Mouse (Mus musculus): ENCODE measurements around the gene 2610301B20Rik.
A peak's percentile ranks its signal among the peaks of the same experiment; 100 is the strongest.
"Not testable (repeated sequence)": the region's sequence is repeated elsewhere in the genome, so short reads cannot be mapped to it uniquely, and the experiment has no call there.

The 2610301B20Rik gene

DNA sequence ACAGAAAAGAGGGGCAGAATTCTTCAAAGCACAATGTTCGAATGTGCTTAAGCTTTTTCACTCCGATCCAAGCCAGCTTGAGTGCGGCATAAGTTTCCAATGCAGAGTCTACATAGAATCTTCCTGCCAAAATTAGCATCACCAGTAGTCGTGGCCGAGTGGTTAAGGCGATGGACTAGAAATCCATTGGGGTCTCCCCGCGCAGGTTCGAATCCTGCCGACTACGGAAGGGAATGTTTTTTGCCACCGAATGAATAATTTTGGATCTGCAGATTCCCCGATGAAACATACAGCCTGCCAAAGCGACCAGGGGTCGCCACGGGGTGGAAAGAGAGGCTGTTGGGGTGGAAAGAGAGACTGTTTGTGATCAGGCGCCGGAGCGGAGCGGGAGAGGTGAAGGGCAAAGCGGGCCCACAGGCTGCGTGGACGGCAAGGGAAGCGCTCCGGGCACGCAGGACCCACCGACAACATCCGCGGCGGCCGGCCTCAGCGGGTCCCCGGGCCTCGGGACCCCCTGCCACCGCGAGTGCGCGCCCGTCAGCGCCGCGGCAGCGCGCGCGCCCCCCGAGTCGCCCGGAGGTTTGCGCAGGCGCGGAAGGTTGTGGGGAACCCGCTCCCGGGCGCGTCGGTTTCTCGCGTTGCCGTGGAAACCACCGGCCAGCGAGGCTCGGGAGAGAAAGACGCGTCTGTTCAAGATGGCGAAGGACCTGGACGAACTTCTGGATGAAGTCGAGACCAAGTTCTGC is at the start of gene 2610301B20Rik:
TSS of gene 2610301B20Rik (plus strand) at position 579 of the 746 bp plus-strand sequence.
- DNase-seq: peak; percentile 94

DNA sequence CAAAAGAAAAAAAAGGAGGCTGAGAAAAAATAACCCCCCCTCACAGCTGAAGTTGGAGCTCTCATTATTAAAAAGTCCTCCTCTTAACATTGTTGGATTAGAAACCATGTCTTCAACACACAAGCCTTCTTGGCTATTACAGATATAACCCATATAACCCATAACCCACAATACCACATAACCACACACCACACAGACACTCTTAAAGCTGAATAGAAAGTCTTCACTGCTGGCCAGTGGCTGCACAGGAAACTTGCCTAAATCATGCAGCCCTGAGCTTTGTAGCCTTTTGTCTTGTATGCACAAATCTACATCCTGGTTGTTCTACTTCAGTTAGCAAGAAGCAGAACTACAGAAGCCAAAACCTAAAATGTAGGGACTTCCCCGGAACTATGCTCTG is 41.0 kb upstream of the 2610301B20Rik start:
- DNase-seq: no peak

DNA sequence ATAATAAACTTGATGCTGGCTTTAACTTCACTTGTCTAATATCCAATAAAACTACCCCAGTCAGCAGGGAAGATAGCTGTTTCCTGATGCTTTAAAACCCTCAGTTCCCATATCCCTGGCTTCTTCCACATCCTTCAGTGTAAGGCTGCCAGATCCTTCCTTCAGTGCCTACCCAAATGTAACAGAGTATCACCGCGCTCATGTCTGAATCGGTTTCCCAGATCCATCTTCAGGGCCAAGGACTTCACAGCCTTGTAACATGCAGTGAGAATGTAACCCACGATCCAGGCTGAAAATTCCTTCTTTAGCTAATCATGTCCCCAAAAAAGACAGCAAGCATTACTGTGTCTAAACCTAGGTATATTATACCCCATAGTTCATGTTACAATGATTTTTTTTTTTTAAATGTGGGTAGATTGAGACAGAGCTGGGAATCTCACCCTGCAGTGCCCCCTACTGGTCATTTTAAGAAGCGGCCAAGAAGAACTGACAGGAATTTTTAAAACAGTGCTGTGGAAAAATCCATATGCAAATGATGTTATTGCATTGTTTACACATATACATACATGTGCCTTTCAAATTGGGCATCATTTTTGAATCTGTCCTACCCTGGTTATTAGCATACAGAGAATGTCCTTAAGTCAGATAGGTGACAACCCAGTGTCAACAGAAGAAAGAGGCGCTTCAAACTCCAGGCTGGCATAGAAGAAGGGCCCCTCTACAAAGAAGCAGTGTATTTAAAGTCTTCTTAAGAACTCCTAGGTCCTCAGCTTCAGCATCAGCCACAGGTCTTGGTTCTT is 38.8 kb upstream of the 2610301B20Rik start:
- DNase-seq: no peak

DNA sequence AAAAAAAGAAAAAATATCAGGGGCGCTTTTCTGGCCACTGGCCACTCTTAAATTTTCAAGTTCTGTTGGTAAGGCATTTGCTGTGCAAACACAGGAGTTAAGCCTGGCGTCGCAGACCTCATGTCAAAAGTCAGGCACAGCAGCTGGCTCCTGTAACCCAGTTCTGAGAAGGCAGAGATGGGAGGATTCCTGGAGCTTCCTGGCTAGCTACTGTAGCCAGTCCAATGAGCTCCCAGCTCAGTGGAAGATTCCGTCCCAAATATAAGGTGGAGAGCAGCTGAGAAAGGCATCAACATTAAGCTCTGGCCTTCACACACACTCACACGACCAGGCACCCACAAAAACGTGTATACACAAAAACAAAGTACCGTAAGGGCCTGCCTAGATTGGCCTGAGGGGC is 28.4 kb upstream of the 2610301B20Rik start:
- DNase-seq: no peak

DNA sequence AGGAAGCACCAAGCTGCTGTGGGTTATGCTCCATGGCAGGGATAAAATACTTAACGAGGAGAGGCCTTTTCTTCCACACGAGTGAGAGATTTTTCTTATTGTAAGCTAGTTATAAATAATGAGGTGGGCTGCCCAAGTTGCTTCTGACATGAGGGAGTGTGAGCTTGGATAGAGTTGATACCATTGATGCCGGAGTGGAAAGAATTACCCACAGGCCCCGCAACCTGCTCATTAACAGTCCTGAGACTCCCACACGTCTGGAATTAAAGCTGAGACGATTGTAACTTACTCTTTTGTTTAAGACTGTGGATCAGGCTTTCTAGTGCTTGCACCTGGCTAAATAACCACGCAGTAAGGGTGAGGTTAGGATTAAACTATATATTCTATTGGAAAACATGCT is 24.5 kb upstream of the 2610301B20Rik start:
- no peak for DNase-seq

DNA sequence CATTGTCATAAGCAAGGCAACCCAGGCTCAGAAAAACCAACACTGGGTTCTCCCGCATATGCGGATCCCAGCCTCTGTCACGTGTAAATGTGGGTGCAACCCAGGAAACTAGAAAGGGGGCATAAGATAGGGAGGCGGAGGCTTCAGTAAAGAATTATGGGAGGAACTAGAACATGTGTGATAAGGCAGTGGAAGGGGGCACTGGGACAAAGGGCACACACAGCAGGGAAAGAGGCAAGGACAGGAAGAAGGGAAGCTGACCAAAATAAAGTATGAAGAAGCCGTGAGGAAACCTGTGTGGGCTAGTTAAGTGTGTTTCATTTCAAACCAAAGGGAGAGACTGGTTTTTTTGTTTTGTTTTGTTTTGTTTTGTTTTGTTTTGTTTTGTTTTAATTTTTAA is 23.3 kb upstream of the 2610301B20Rik start:
- no peak for DNase-seq

DNA sequence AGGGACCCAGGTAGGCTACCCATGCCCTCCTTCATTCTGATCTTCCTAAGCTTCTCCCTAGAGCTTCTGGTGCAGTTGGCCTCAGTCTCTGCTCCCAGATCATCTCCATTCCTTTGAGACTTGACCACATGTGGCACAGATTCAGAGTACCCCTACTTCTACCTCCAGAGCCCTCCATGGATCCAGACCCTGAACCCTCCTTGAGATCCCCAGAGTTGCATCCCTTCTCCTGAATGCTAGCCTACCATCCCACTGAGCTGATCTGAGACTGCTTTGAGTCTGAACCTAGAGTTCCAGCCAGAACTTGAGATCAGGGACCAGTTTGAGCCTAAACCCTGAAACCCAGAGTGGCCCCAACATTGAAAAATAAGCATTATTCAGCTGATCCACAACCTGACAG is 15.1 kb upstream of the 2610301B20Rik start:
- no peak for DNase-seq

DNA sequence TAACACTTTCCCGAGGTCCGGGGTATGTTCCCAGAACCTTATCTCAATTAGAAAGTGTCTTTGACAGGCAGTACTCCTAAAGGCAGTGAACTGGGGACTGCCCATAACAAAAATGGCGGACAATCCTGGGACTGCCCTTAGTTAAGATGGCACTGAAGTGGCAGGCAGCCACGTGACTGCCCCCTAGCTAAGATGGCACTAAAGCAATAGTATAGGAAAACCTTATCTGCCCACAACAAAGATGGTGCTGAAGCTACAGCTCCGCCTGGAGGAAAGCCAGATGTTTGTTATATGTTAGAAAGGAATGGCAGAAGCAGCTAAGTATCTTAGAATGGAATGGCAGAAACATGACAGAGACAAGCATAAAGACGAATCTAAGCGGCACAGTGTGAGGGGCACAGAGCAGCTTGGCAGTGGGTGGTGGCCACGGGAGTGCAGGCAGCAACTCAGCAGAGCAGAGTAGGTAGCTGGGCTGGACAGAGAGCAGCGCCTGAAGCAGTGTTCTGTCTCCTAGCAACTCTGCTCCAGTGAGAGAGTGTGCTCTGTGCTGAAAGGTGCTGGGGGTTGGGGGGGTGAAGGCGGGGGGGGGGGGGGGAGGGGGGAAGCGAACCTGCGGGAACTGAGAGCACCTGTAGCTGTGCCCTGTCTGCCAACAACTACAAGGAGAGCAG is 14.3 kb upstream of the 2610301B20Rik start:
- DNase-seq: peak; percentile 24

DNA sequence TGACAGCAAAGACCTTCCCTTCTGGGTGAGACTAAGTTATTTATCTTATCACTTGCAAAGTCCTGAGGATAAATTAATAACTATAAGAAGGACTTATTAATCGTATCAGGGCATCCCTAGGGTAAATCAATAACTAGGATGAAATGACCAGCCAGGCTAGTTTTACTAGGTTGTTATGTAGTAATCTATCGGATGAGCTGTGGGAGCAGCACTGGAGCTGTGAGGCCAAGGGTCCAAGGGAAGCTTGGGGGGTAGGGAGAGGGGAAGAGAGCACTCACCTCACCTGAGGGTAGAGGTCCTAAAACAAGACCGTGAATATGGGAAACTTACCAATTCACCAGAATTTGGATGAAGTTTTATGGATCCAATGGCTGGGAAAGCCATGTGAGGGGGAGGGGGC is 13.5 kb upstream of the 2610301B20Rik start:
- DNase-seq: no peak

DNA sequence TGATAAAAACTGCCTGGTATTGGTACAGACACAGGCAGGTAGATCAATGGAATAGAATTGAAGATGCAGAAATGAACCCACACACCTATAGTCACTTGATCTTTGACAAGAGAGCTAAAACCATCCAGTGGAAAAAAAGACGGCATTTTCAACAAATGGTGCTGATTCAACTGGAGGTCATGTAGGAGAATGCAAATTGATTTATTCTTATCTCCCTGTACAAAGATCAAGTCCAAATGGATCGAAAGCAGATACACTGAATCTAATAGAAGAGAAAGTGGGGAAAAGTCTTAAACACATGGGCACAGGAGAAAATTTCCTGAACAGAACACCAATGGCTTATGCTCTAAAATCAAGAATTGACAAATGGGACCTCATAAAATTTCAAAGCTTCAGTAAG is 11.4 kb upstream of the 2610301B20Rik start:
- DNase-seq: not testable (repeated sequence)

DNA sequence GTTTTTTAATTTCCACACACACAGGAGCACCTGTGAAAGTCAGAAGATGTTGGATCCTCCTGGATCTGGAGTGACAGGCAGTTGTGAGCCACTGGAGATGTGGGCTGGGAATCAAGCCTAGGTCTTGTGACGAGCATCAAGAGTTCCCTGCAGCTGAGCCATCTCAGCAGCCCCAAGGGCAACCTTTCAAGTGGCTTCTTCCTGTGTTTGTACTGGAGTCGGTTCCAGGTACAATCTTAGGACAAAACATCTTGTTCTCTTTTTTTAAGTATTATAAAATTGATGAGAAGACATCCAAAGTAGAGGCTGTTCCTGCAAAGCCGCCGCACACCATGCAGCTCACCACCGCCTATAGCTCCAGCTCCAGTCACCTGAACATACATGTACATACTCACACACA is 2.1 kb upstream of the 2610301B20Rik start:
- no peak for DNase-seq

DNA sequence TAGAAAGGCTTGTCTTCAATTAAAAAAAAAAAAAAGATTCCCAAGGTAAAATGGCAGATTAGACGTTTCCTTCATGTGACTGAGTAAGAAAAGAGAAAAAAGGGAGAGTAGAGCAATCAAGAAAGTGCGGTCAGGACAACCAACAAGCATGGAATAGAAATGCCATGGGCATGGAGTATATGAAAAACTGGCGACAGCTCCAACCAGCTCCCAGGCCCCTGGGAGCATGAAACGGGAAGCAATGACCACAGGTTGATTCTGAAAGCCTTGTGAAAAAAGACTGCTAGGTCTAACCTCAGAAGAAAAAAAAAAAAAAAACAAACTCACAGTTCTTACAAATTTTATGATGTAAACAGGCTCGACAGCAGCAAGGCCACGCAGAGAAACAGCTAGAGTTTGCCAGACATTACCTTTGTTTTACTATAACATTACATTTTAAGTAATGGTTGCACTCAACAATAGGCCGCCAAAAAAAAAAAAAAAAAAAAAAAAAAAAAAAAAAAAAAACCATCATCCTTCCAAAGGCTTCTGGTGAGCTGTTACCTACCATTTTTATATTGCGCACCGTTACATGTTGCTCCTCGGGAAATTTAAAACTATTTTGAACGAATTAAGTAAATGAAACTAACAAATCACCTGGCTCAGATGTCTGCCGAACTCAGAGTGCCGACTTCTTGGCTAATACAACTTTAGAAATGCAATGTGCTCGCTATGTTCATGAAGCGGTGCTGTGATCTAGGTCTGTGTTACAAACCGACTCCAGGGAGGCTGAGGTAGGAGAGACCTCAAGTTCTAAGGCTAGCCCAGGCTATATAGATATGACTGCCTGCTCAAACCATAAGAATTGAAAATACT is 1.4 kb upstream of the 2610301B20Rik start:
- DNase-seq: peak; percentile 23

DNA sequence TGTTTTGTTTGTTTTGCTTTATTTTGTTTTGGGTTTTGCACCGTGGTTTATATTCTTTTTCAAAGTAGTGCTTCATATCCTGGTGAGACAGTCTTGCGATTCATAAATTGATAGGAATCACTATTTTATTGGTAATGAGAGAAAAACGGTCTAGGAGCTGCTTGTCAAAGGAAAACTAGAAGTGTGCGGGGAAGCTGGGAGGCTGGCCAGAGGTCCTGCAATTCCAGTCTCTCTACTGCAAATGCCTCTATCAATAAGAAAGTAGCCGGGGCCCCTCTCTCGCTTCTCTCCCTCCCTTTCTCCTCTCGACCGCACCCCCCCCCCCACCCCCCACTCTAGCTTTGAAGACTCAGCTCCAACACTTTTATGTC is 764 bp upstream of the 2610301B20Rik start:
- DNase-seq: no peak

DNA sequence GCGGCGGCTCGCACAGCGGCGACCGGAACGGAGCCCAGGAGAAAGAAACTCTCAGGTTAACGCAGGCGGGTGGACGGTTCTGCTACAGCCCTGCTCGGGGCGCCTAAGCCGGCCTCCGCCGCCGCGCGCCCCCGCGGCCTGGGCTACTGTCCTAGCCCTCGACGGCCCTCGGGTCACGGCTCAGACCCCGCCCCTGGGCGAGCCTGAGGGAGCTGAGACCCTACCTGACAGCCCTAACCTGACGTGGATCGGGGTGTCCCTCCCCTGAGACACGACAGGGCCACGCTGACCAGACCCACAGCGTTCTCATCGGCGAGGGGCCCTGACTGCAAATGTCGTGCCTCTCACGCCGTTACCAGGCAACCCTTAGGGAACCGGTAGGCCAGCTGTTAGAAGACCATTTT is 422 bp downstream of the 2610301B20Rik start:
- DNase-seq: peak; percentile 75

DNA sequence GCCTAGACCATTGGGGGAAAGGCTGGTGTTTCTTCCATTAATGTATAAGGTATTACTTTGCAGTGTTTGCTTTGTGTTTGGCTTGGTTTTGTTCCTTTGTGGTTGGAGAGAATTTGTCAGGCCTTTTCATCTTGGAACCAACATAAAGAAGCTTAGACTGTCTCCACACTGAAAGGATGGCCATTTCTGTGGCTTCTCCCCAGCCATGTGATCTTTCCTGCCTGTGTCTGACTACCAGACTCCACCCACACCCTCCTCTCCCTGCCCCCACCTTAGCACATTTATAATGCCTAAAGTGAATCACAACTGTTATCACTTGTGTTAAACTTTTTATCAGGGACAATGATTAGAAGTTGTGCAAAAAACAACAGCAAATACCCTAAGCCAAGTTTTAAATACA is 1.1 kb downstream of the 2610301B20Rik start:
- DNase-seq: peak; percentile 40

DNA sequence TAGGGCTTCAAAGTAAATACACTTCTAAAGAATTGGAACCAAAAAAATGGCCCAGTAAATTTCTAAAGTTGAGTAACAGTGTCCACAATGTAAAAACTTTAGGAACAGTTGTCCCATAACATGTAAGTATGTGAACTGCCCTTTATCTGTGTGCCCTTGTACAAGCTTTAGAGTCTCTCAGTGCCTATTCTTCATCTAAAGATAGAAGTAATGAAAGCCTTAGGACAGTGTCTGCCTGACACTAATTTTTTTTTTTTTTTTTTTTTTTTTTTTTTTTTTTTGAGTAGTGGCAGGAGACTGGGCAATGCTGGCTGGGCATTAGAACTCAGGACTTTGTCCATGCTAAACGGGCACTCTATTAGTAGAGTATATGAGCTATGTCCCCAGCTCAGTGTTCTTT is 2.8 kb downstream of the 2610301B20Rik start:
- no peak for DNase-seq

DNA sequence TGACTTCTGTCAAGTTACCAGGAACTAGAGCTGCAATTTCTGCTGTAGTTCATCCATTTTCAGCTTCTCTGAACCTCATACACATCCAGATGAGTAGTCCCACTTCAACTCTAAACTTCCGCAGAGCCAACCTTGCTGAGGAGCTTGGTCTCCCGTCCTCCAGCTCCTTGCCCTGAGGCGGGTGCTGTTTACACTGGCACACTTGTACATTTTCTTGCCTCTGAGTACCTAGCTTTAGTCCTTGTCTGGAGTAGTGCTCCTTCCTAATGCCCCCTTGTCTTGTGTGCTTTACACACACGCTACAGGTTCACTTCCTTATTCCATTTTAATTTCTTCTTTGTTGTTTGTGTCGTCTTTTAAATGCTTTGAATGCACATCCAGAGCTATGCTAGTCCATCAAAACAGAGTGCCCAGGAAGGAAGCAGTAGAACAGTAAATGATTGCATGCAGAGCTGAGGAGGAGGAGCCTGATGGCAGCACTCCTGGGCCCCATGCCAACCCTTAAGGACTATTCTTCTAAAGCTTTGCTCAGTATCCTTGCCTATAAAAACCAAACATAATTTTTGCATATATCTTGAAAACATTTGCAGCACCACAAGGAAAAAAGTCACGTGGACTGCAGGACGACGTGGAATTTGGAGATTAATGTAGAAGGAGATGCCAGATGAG is 9.6 kb downstream of the 2610301B20Rik start:
- no peak for DNase-seq

DNA sequence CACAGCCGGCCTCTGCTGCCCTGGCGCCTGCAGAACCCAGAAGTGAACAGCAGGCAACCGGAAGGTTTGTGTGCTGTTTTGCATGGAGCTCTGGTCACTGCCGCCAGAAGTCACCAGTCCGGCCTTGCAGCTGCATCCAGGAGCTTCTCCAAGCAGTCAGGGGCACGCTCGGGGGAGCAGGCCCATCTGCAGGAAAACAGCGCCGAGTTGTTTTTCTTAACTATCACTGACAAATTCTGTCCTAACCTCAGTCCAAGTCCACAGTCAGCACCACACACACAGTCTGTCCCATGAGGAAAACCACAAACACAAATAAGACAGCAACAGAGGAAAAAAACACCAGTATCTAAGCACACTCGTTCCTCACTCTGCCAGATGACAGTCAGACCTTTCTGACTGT is 14.5 kb downstream of the 2610301B20Rik start:
- DNase-seq: no peak

DNA sequence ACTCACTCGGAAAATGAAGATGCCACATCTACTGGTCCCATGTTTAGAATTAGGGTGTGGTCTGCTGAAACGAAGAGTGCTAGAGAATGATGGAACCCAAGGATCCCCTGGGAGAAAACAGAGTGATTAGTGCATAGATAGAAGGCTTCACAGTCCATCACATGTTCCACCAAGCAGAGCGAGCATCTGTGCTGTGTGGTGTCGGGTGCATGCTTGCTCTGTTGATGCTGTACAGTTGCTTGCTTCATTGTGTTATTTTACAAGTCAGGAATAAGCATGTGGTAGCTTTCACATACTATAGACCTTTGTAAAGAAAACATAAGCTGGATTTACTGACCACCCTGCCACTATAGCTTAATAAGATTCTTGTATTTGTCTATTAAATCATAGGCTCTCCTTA is 22.0 kb downstream of the 2610301B20Rik start:
- DNase-seq: no peak

DNA sequence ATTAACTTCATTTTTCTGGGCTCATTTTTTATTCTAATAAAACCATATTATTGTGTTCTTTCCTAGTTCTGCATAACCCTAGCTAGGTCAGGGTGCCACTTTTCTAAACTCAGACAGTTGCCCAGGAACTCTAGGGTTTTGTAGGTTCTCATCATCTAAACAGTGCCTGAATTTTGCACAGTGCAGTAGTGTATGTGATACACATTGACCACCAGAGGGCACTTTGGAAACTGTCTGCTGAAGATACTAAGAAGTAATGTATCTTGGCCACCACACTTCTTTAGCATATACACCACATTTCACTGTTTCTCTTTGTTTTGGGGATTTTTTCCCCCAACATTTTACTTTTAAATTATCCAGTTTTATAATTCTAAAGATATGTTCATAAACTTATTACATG is 22.6 kb downstream of the 2610301B20Rik start:
- DNase-seq: no peak

DNA sequence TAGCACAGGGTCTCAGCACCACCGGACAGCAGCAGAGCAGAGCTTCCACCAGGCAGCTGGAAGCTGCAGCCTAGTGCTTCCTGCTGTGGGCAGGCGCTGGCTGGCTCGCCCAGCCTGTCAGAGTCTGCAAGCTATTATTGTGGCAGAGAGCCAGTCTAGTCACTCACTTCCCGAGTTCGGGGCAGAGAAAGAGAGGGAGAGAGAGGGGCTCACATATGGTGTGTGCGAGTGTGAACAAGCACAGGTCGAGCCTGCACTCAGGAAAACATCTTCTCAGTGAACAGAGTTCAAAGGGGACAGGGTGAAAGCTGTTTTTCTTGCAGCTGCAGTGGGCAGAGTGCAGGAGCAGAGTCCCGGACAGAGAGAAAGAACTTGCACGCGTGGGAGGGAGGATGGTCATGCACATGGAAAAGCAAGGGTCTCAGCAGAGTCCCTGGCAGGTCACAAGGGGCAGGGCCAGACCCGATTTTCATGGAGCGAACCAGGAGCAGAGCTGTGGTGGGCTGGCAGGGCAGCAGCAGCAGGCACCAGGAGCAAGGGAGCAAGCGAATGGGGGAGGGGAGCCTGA is 31.0 kb downstream of the 2610301B20Rik start:
- DNase-seq: no peak

DNA sequence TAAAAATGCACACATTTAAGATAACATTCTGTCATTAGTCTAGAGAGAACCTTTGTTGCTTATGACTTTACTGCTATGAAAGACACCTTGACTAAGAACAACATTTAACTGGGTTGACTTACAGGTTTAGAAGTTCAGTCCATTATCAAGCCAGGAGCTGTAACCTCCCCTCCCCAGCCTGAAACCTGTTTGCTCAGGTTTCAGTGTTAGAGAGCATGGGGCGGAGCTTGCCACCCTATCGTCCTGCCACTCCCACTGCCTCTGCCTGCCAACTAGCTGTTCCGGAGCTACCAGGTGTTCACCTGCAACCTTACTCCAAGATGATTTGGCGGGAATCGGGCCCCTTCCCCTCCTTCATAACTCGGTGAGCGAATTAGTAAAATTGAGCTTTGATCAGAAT is 37.1 kb downstream of the 2610301B20Rik start:
- DNase-seq: not testable (repeated sequence)
